Mouse (Mus musculus) forebrain, embryonic 15.5 days (tissue): Measurements from ENCODE around the gene Med12l. TPM values are rescaled to one million over a fixed set of nuclear protein-coding genes. Genes with fewer than 3 reads are reported as not detected.

Source experiments
- ATAC-seq: fragments of 200-750 bp; cut with Nextera tagmentation; replicated peaks from 2 replicates; pipeline ENCODE4 v1.8.0; 2017; ENCODE audit warnings: mild to moderate bottlenecking, moderate TSS enrichment, moderate library complexity
- H3K27ac ChIP-seq: fragments of 300-500 bp; sonication (generic); replicated peaks from 2 replicates; pipeline ENCODE4 v1.5.1; 2015; ENCODE audit warnings: mild to moderate bottlenecking, inconsistent platforms
- H3K27me3 ChIP-seq: fragments of 300-500 bp; sonication (generic); 2 replicates; pipeline ENCODE4 v1.6.1; 2015; ENCODE audit warnings: inconsistent platforms
- H3K36me3 ChIP-seq: fragments of 300-500 bp; sonication (generic); 2 replicates; pipeline ENCODE4 v1.6.1; 2015; ENCODE audit warnings: mild to moderate bottlenecking, inconsistent platforms
- H3K4me1 ChIP-seq: fragments of 300-500 bp; sonication (generic); 2 replicates; pipeline ENCODE4 v1.6.1; 2015; ENCODE audit warnings: inconsistent platforms
- H3K4me2 ChIP-seq: fragments of 300-500 bp; sonication (generic); replicated peaks from 2 replicates; pipeline ENCODE4 v1.6.1; 2015; ENCODE audit warnings: mild to moderate bottlenecking, inconsistent platforms
- H3K4me3 ChIP-seq: fragments of 300-500 bp; sonication (generic); 2 replicates; pipeline ENCODE4 v1.5.1; 2015; ENCODE audit warnings: mild to moderate bottlenecking, inconsistent platforms
- H3K9ac ChIP-seq: fragments of 300-500 bp; sonication (generic); replicated peaks from 2 replicates; pipeline ENCODE4 v1.6.1; 2015; ENCODE audit warnings: mild to moderate bottlenecking, inconsistent platforms
- H3K9me3 ChIP-seq: fragments of 300-500 bp; sonication (generic); 2 replicates; pipeline ENCODE4 v1.6.1; 2016; ENCODE audit warnings: inconsistent platforms
- WGBS: fragments of 180-500 bp; shearing (Covaris S2); methylation state at CpG from one replicate; pipeline ENCODE4 v1.1.7; 2015; ENCODE audit warnings: mixed read lengths; 5-methylcytosine and 5-hydroxymethylcytosine counted together
- polyA plus RNA-seq: library from polyadenylated mRNA; unstranded; fragments of >200 nt; fragmentation: Nextera tagmentation; extraction: Ambion mirVana; gene quantifications from 2 replicates; pipeline ENCODE4 v1.2.1, GENCODE M21; 2015

Gene Med12l
- polyA plus RNA-seq, 1 experiment from 2014 or later = 3.3 TPM

GRCm38 (mm10) chr3:59257740-59258664 lies 252.4 kb downstream of the Med12l start:
- H3K4me2 ChIP-seq = no peak overlapping the region
- no peak overlapping the region for H3K4me3 ChIP-seq
- H3K27me3 ChIP-seq = no peaks in the 10 kb centered on the region
- H3K4me1 ChIP-seq = peaks cover 11% of the 10 kb centered on the region; the same call in 1 of the 2 replicates
- ATAC-seq = no peak
- 86% methylated on average over 20 of the region's 20 CpGs for WGBS
- H3K27ac ChIP-seq = no peak overlapping the region
- H3K9me3 ChIP-seq = no peaks in the 10 kb centered on the region
- H3K36me3 ChIP-seq = no peaks in the 10 kb centered on the region
- H3K9ac ChIP-seq = no peak overlapping the region

- Histone ChIP-seq H3K4me3 (no peak overlapping the region), H3K9me3 (no peaks in the 10 kb centered on the region), H3K27me3 (no peaks in the 10 kb centered on the region), H3K36me3 (no peaks in the 10 kb centered on the region), H3K4me2 (no peak overlapping the region), H3K4me1 (peaks cover 11% of the 10 kb centered on the region; the same call in 1 of the 2 replicates), H3K27ac (no peak overlapping the region), H3K9ac (no peak overlapping the region)
- WGBS = 71% methylated on average over 5 of the region's 5 CpGs
- no peak for ATAC-seq
Observed at GRCm38 (mm10) chr3:59260745-59261144, 255.1 kb downstream of the Med12l start.

GRCm38 (mm10) chr3:59261709-59262472 lies 256.3 kb downstream of the Med12l start:
- WGBS = 16% methylated on average over 9 of the region's 9 CpGs
- Histone ChIP-seq H3K4me2 (no peak overlapping the region), H3K4me1 (peaks cover 11% of the 10 kb centered on the region; the same call in 1 of the 2 replicates), H3K4me3 (no peak overlapping the region), H3K27ac (no peak overlapping the region), H3K36me3 (no peaks in the 10 kb centered on the region), H3K27me3 (no peaks in the 10 kb centered on the region), H3K9ac (no peak overlapping the region), H3K9me3 (no peaks in the 10 kb centered on the region)
- ATAC-seq = peak; percentile 58; the same call in 1 of the 2 replicates

- Histone ChIP-seq H3K4me2 (peak within 1 kb of the TSS; percentile 6; the same call in 1 of the 2 replicates), H3K9ac (no peak within 1 kb of the TSS), H3K4me1 (peaks cover 11% of the 10 kb centered on the region; the same call in 1 of the 2 replicates), H3K27ac (no peak within 1 kb of the TSS), H3K4me3 (no peak within 1 kb of the TSS), H3K36me3 (no peaks in the 10 kb centered on the region), H3K9me3 (no peaks in the 10 kb centered on the region), H3K27me3 (no peaks in the 10 kb centered on the region)
- 10% methylated on average over 7 of the region's 7 CpGs for WGBS
- ATAC-seq = 0 out of 2 replicates have a peak, but pooled peaks have one; percentile 30
Observed at GRCm38 (mm10) chr3:59262704-59263103, 257.1 kb downstream of the Med12l start, which contains the start of gene P2ry12. P2ry12 (minus strand) TSS chr3:59262871.

GRCm38 (mm10) chr3:59263417-59263816 lies 257.8 kb downstream of the Med12l start:
- Histone ChIP-seq H3K4me3 (no peak overlapping the region), H3K4me2 (no peak overlapping the region), H3K4me1 (peaks cover 11% of the 10 kb centered on the region; the same call in 1 of the 2 replicates), H3K27me3 (no peaks in the 10 kb centered on the region), H3K9ac (no peak overlapping the region), H3K9me3 (no peaks in the 10 kb centered on the region), H3K27ac (no peak overlapping the region), H3K36me3 (no peaks in the 10 kb centered on the region)
- 90% methylated on average over 2 of the region's 2 CpGs for WGBS
- no peak for ATAC-seq

GRCm38 (mm10) chr3:59263988-59264387 lies 258.4 kb downstream of the Med12l start:
- peaks cover 11% of the 10 kb centered on the region; the same call in 1 of the 2 replicates for H3K4me1 ChIP-seq
- no peak for ATAC-seq
- no peaks in the 10 kb centered on the region for H3K9me3 ChIP-seq
- H3K4me2 ChIP-seq = no peak overlapping the region
- no peaks in the 10 kb centered on the region for H3K36me3 ChIP-seq
- no peak overlapping the region for H3K27ac ChIP-seq
- 88% methylated on average over 3 of the region's 3 CpGs for WGBS
- H3K4me3 ChIP-seq = no peak overlapping the region
- no peaks in the 10 kb centered on the region for H3K27me3 ChIP-seq
- H3K9ac ChIP-seq = no peak overlapping the region

GRCm38 (mm10) chr3:59270811-59271210 lies 265.2 kb downstream of the Med12l start:
- H3K4me2 ChIP-seq = no peak overlapping the region
- no peak overlapping the region for H3K4me3 ChIP-seq
- no peaks in the 10 kb centered on the region for H3K9me3 ChIP-seq
- H3K27ac ChIP-seq = no peak overlapping the region
- H3K9ac ChIP-seq = no peak overlapping the region
- no peaks in the 10 kb centered on the region for H3K4me1 ChIP-seq
- ATAC-seq = no peak
- 92% methylated on average over 6 of the region's 6 CpGs for WGBS
- H3K36me3 ChIP-seq = peaks cover under 1% of the 10 kb centered on the region; the same call in 1 of the 2 replicates
- no peaks in the 10 kb centered on the region for H3K27me3 ChIP-seq

- no peaks in the 10 kb centered on the region for H3K9me3 ChIP-seq
- H3K4me3 ChIP-seq = no peak overlapping the region
- 7% methylated on average over 3 of the region's 3 CpGs for WGBS
- H3K4me1 ChIP-seq = no peaks in the 10 kb centered on the region
- H3K9ac ChIP-seq = no peak overlapping the region
- H3K27me3 ChIP-seq = no peaks in the 10 kb centered on the region
- 0 out of 2 replicates have a peak, but pooled peaks have one; percentile 13 for ATAC-seq
- H3K36me3 ChIP-seq = peaks cover 2% of the 10 kb centered on the region; the same call in 1 of the 2 replicates
- H3K4me2 ChIP-seq = no peak overlapping the region
- H3K27ac ChIP-seq = no peak overlapping the region
Observed at GRCm38 (mm10) chr3:59277502-59278253, 272.1 kb downstream of the Med12l start.

- H3K36me3 ChIP-seq = peaks cover 2% of the 10 kb centered on the region; the same call in 1 of the 2 replicates
- H3K27ac ChIP-seq = no peak overlapping the region
- no peak overlapping the region for H3K4me2 ChIP-seq
- H3K4me1 ChIP-seq = no peaks in the 10 kb centered on the region
- WGBS = 85% methylated on average over 3 of the region's 3 CpGs
- H3K4me3 ChIP-seq = no peak overlapping the region
- H3K9me3 ChIP-seq = no peaks in the 10 kb centered on the region
- H3K9ac ChIP-seq = no peak overlapping the region
- ATAC-seq = no peak
- H3K27me3 ChIP-seq = no peaks in the 10 kb centered on the region
Observed at GRCm38 (mm10) chr3:59278254-59278533, 272.6 kb downstream of the Med12l start.

- Histone ChIP-seq H3K4me3 (no peak overlapping the region), H3K9ac (no peak overlapping the region), H3K4me1 (no peaks in the 10 kb centered on the region), H3K9me3 (no peaks in the 10 kb centered on the region), H3K27ac (no peak overlapping the region), H3K36me3 (peaks cover 2% of the 10 kb centered on the region; the same call in 1 of the 2 replicates), H3K4me2 (no peak overlapping the region), H3K27me3 (no peaks in the 10 kb centered on the region)
- ATAC-seq = no peak
Observed at GRCm38 (mm10) chr3:59278620-59279019, 273.0 kb downstream of the Med12l start.

GRCm38 (mm10) chr3:59290551-59290950 lies 284.9 kb downstream of the Med12l start:
- Histone ChIP-seq H3K9me3 (no peaks in the 10 kb centered on the region), H3K4me2 (no peak overlapping the region), H3K27me3 (no peaks in the 10 kb centered on the region), H3K36me3 (no peaks in the 10 kb centered on the region), H3K27ac (no peak overlapping the region), H3K9ac (no peak overlapping the region), H3K4me3 (no peak overlapping the region), H3K4me1 (no peaks in the 10 kb centered on the region)
- no peak for ATAC-seq
- WGBS = 88% methylated on average over 2 of the region's 2 CpGs
